23 mouse cellular contexts compared by ENCODE assay signal in the genomic region with DNA sequence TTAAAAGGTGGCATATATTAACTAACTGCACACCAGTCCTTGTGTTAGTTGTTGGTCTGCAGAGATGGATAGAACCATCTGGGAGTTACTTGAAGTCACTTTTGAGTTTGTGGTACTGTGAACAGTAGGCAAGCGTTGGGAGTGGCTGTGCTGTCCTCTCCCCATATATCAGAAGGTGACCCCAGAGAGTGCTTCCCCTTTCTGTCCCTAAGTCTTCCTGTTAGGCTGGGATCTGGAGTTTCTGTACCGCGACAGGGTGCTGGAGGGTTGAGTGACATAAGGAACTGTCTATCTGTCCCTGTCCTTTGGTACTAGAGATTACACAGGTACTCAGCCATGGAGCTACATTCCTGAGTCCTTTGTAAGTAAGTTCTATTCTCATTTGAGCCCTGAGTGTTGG. TPM values are rescaled to one million over a fixed set of nuclear protein-coding genes. Genes with fewer than 3 reads are reported as not detected.
DNase-seq lines count a peak whose midpoint lies in the region; ATAC-seq and TF ChIP-seq lines count a peak whose summit lies in the region.
"Had no signal": no experiment of that assay in that cellular context is flagged by ENCODE, and none has a peak within 500 bp of the region (broad histone marks: within the 10 kb centered on the region; RNA-seq: fewer than 3 reads in every experiment).

No protein-coding gene starts in this region.

- TF ChIP-seq CTCF in bone marrow macrophage, adult 2 months (IDR thresholded peaks at IDR 0.05; ENCODE audit: low read depth, low read length), result no peak

- TF ChIP-seq POLR2A in bone marrow macrophage, adult 2 months (IDR thresholded peaks at IDR 0.05; ENCODE audit: borderline replicate concordance, low read depth, low read length), result no peak

- peak; percentile 37 to 43; a peak in 1 of 4 replicates for ATAC-seq in hematopoietic stem cell, adult 5-6 weeks (replicated peaks in 1 of 2; ENCODE audit: insufficient read depth in 1 of 2, low FRiP score in 2 of 2, low TSS enrichment in 1 of 2, low read depth in 1 of 2, poor library complexity in 2 of 2, severe bottlenecking in 2 of 2)
- ATAC-seq in megakaryocyte progenitor cell, adult 5-6 weeks (replicated peaks; ENCODE audit: poor library complexity), result peak; percentile 75
- ATAC-seq: forebrain, embryonic 13.5 days; forebrain, embryonic 16.5 days; Patski had no signal

- DNase-seq in urinary bladder, postnatal 25 days (ENCODE audit: low spot score), result no peak
- DNase-seq in gastrocnemius, postnatal 14 days, result no peak
- DNase-seq in thymus, postnatal 0 days (ENCODE audit: low spot score), result no peak
- DNase-seq: adrenal gland, postnatal 10 days; adrenal gland, postnatal 36 days; cerebellum, adult 11 months; cerebellum, adult 8-10 months; cerebellum, postnatal 10 days; cerebellum, postnatal 36 days; gastrocnemius, postnatal 10 days; heart, adult 18-20 months; heart, postnatal 10 days; heart, postnatal 36 days had no signal

- H3K4me1 ChIP-seq in bone marrow macrophage, adult 2 months (ENCODE audit: control insufficient read depth, insufficient read depth, low read length), result peaks cover 40% of the 10 kb centered on the region

- H3K4me3 ChIP-seq in bone marrow macrophage, adult 2 months (ENCODE audit: insufficient read depth, low read length), result no peak overlapping the region
- H3K4me3 ChIP-seq: forebrain, embryonic 10.5 days; forebrain, embryonic 13.5 days; heart, embryonic 12.5 days; heart, embryonic 15.5 days; hindbrain, embryonic 15.5 days had no signal

- peak overlapping the region; percentile 24 for H3K27ac ChIP-seq in bone marrow macrophage, adult 2 months (ENCODE audit: insufficient read depth, low read depth, low read length)
- H3K27ac ChIP-seq: forebrain, embryonic 10.5 days; forebrain, embryonic 13.5 days; heart, embryonic 15.5 days; hindbrain, embryonic 15.5 days had no signal

- intact Hi-C loops in gastrocnemius, postnatal 14 days (cut with DNase I; ENCODE audit: low total_unique reads), result no loop called here

RNA-seq across cellular contexts. Expression of a gene that starts 35.3 kb away (rescaled TPM):
- polyA plus RNA-seq in bone marrow macrophage, adult 2 months (2012; ENCODE audit: insufficient read depth, insufficient read length, missing spikeins), result 217 and 221 TPM in 2 replicates
- 98.4 and 114 TPM in 2 replicates for total RNA-seq in hematopoietic stem cell, adult 5-6 weeks (2017)
- 81.2 and 89.4 TPM in 2 replicates for total RNA-seq in megakaryocyte progenitor cell, adult 5-6 weeks (2015)
- total RNA-seq in megakaryocyte progenitor cell, adult 5-6 weeks (2017), result 103 and 120 TPM in 2 replicates
- 10 to 100 TPM; 91.1 to 97.2 TPM for total RNA-seq in gastrocnemius, postnatal 14 days (2021)
- polyA plus RNA-seq in thymus, postnatal 0 days (2015; fragmentation: Nextera tagmentation; extraction: Ambion mirVana), result 30.1 and 35.4 TPM in 2 replicates
